Mouse (Mus musculus) G1E-ER4 (cell line): ENCODE results near the gene Hpse. TPM values are rescaled to one million over a fixed set of nuclear protein-coding genes. Genes with fewer than 3 reads are reported as not detected.

ENCODE experiments used
- GATA1 ChIP-seq: IDR thresholded peaks from one replicate; pipeline ENCODE4 v1.8.0; 2012; ENCODE audit warnings: low read length, inconsistent platforms
- polyA plus RNA-seq: library from polyadenylated mRNA; stranded (reverse); fragments of >175 nt; gene quantifications from 2 replicates; pipeline ENCODE4 v1.2.3, GENCODE M21; 2012

The Hpse gene
- polyA plus RNA-seq, 1 experiment: not detected

DNA sequence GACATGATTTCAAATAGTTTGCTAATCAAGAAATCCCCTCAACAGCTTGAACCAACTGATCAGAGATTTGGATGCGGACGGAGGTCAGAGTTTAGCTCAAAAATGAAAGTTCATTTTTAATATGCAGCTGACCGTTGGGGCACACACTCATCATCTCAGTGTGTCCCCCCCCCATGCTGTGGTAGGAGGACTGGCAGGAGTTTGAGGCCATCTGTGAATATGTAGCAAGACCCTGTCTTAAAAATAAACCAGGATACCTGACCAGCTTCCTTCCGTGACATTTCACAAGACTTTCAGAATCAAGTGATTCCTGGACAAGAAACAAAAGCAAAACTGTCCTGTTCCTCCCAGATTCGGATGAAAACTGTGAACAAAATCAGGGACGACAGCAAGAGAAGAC is 10.5 kb downstream of the Hpse start:
- TF ChIP-seq GATA1: no peak

DNA sequence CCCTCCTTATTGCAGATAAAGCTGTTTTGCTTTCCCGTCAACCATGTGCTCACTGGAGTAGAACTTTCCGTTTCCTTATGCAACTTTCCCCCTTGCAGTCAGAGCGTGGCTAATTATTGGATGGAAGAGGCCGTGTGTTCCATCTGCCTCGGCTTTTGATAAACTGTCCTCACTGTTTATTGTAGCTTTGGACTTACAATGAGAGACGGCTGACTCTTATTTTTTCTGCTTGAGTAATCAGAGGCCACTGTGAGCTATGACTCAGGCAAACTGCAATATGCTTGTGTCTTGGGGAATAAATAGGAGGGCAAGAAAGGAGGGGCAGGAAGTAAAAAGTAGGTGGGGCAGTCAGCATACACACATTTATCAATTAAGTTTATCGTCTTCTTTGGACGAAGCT is 12.8 kb downstream of the Hpse start:
- no peak for TF ChIP-seq GATA1

DNA sequence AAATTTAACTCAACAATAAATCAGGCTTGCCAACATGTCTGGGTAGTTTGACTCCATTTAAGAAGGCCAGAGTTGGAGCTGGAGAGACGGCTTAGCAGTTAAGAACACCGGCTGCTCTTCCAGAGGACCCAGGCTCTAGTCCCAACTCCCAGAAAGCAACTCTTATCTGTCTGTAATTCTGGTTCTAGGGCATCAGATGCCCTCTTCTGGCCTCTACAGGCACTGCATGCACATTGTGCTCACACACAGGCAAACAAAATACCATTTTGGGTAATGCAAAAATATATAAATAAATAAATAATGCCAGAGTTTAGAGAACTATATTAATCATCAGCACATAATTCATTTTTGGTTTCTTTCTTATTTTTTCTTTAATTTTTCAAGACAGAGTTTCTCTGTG is 15.2 kb downstream of the Hpse start:
- TF ChIP-seq GATA1: no peak

DNA sequence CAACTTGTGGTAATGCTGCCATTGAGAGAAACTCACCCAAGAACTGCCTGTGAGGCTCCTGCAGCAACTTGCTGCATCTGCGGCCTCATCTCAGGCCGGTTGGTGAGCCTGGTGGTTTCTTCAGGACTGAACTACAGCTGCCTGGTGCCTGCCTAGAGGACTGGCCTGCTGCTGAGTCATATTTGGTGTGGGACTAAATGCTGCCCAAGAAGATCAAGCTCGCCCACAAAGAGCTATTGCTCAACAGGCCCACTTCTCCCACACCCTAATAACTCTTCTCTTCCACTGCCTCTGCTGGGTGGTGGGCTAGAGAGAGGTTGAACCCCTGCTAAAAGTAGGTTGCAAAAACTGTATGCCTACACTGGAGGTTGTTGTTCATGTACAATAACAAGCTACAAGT is 17.2 kb downstream of the Hpse start:
- TF ChIP-seq GATA1: no peak

- no peak for TF ChIP-seq GATA1
Measured at GRCm38 (mm10) chr5:100700861-100701620, 18.5 kb downstream of the Hpse start.

DNA sequence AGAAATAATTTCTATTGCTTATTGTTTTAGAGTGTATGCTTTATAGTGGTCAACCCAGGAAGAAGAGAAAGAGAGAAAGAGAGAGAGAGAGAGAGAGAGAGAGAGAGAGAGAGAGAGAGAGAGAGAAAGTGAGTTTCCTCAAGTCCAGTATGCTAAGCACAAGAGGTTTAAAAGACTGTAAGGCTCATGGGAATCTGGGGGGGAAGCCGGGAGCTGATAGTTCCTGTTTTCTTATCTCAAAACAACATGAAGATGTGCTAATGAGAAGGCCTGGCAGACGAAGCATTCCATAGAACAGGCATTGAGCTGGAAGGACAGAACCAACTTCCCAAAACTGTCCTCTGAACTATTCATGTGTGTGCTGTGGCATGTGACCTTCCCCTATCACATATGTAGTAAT is 21.6 kb downstream of the Hpse start:
- TF ChIP-seq GATA1: no peak

GRCm38 (mm10) chr5:100697398-100697797 is 22.1 kb downstream of the Hpse start:
- TF ChIP-seq GATA1: no peak

- no peak for TF ChIP-seq GATA1
Measured at GRCm38 (mm10) chr5:100685631-100686030, 33.9 kb downstream of the Hpse start.

DNA sequence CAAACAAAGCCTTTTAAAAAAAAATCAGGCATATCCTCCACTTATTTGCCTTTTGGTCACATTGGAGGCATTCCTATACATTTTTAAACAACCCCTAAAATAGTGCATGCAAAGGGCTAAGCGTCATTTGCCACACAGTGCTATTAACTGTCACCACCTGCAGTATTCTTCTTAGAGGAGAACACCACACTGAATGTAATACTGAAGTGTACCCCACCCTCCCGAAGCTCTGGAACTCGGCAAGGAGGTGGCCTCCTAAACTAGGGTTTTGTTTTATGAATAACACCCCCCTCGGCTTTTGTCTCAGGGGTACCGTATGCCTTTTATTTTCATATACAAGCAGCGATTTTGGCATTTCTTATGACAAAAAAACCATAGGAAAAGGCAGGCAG is 39.0 kb downstream of the Hpse start:
- TF ChIP-seq GATA1: no peak

GRCm38 (mm10) chr5:100679911-100680541 is 39.5 kb downstream of the Hpse start:
- no peak for TF ChIP-seq GATA1

GRCm38 (mm10) chr5:100674711-100675376 is 44.7 kb downstream of the Hpse start, which contains the start of gene Coq2:
TSS of gene Coq2 (minus strand) at chr5:100675140.
- no peak for TF ChIP-seq GATA1

GRCm38 (mm10) chr5:100673745-100674486 is 45.6 kb downstream of the Hpse start:
- no peak for TF ChIP-seq GATA1

GRCm38 (mm10) chr5:100672403-100672802 is 47.1 kb downstream of the Hpse start:
- TF ChIP-seq GATA1: no peak

- TF ChIP-seq GATA1: no peak
Measured at GRCm38 (mm10) chr5:100671897-100672296, 47.6 kb downstream of the Hpse start.

GRCm38 (mm10) chr5:100671398-100671797 is 48.1 kb downstream of the Hpse start:
- no peak for TF ChIP-seq GATA1

DNA sequence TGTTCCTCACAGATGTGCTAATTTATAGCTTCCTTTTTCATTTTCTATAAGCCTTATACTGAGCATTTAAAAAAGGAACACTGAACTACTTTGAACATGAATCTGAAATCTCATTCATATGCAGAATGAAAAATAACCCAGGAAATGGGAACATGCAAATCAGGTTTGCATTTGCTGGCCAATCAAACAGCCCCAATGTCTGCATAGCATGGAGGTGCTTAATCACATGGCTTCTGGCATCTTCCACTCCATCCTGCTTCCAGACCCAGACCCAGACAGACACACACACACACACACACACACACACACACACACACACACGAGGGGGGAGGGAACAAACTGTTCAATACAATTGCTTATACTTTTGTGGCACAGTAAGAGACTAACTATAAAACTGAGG is 52.6 kb downstream of the Hpse start:
- TF ChIP-seq GATA1: no peak
